Mouse (Mus musculus) heart, embryonic 13.5 days (tissue): ENCODE results near the gene Dhx37. TPM values are rescaled to one million over a fixed set of nuclear protein-coding genes. Genes with fewer than 3 reads are reported as not detected.

Experiments
- ATAC-seq: fragments of 200-750 bp; cut with Nextera tagmentation; 2 replicates; pipeline ENCODE4 v1.8.0; 2017; ENCODE audit warnings: moderate TSS enrichment; ENCODE audit not compliant: insufficient number of reproducible peaks, low FRiP score, low TSS enrichment; ENCODE audit errors: extremely low read depth
- H3K27ac ChIP-seq: fragments of 300-500 bp; sonication (generic); replicated peaks from 2 replicates; pipeline ENCODE4 v1.5.1; 2015; ENCODE audit warnings: moderate library complexity, mild to moderate bottlenecking, inconsistent platforms
- H3K27me3 ChIP-seq: fragments of 300-500 bp; sonication (generic); replicated peaks from 2 replicates; pipeline ENCODE4 v1.6.1; 2015; ENCODE audit warnings: mild to moderate bottlenecking, inconsistent platforms
- H3K36me3 ChIP-seq: fragments of 300-500 bp; sonication (generic); 2 replicates; pipeline ENCODE4 v1.6.1; 2015; ENCODE audit warnings: mild to moderate bottlenecking, inconsistent platforms
- H3K4me1 ChIP-seq: fragments of 300-500 bp; sonication (generic); 2 replicates; pipeline ENCODE4 v1.6.1; 2015; ENCODE audit warnings: inconsistent platforms
- H3K4me2 ChIP-seq: fragments of 300-500 bp; sonication (generic); 2 replicates; pipeline ENCODE4 v1.6.1; 2015; ENCODE audit warnings: inconsistent platforms, mild to moderate bottlenecking, moderate library complexity
- H3K4me3 ChIP-seq: fragments of 300-500 bp; sonication (generic); 2 replicates; pipeline ENCODE4 v1.5.1; 2015; ENCODE audit warnings: moderate library complexity, mild to moderate bottlenecking, inconsistent platforms
- H3K9ac ChIP-seq: fragments of 300-500 bp; sonication (generic); 2 replicates; pipeline ENCODE4 v1.6.1; 2015; ENCODE audit warnings: inconsistent platforms, mild to moderate bottlenecking, moderate library complexity
- H3K9me3 ChIP-seq: fragments of 300-500 bp; sonication (generic); 2 replicates; pipeline ENCODE4 v1.6.1; 2016; ENCODE audit warnings: inconsistent platforms
- WGBS: fragments of 180-500 bp; shearing (Covaris S2); methylation state at CpG from one replicate; pipeline ENCODE4 v1.1.7; 2015; ENCODE audit warnings: mixed read lengths; 5-methylcytosine and 5-hydroxymethylcytosine counted together
- microRNA-seq: library from miRNA; unstranded; fragments of <30 nt; microRNA quantifications from one replicate; pipeline ENCODE4, GENCODE M21; 2016
- polyA plus RNA-seq: library from polyadenylated mRNA; unstranded; fragments of >200 nt; fragmentation: Nextera tagmentation; extraction: Ambion mirVana; gene quantifications from 2 replicates; pipeline ENCODE4 v1.2.1, GENCODE M21; 2015

The Dhx37 gene
- polyA plus RNA-seq, 1 experiment from 2014 or later = 9.8 TPM

- ATAC-seq = no peak
- 0 out of 2 replicates have a peak, but pooled peaks cover 3% of the 10 kb centered on the region for H3K4me1 ChIP-seq
- no peaks in the 10 kb centered on the region for H3K27me3 ChIP-seq
- no peak overlapping the region for H3K27ac ChIP-seq
- H3K9me3 ChIP-seq = no peaks in the 10 kb centered on the region
- H3K4me2 ChIP-seq = no peak overlapping the region
- H3K36me3 ChIP-seq = no peaks in the 10 kb centered on the region
- no peak overlapping the region for H3K4me3 ChIP-seq
- no peak overlapping the region for H3K9ac ChIP-seq
- WGBS = 68% methylated on average over 7 of the region's 7 CpGs
These were observed 62.8 kb downstream of the Dhx37 start for GRCm38 (mm10) chr5:125370950-125371693.

- Histone ChIP-seq H3K4me2 (no peak overlapping the region), H3K36me3 (no peaks in the 10 kb centered on the region), H3K4me1 (peaks cover 15% of the 10 kb centered on the region), H3K27ac (no peak overlapping the region), H3K9me3 (no peaks in the 10 kb centered on the region), H3K9ac (no peak overlapping the region), H3K4me3 (no peak overlapping the region), H3K27me3 (no peaks in the 10 kb centered on the region)
- WGBS = under 1% methylated on average over 4 of the region's 4 CpGs
- ATAC-seq = no peak
These were observed 65.4 kb downstream of the Dhx37 start for GRCm38 (mm10) chr5:125368568-125368967.

- WGBS = 68% methylated on average over 5 of the region's 5 CpGs
- no peaks in the 10 kb centered on the region for H3K36me3 ChIP-seq
- H3K9me3 ChIP-seq = no peaks in the 10 kb centered on the region
- ATAC-seq = no peak
- no peak overlapping the region for H3K9ac ChIP-seq
- H3K4me2 ChIP-seq = no peak overlapping the region
- H3K27ac ChIP-seq = no peak overlapping the region
- H3K4me1 ChIP-seq = peaks cover 15% of the 10 kb centered on the region
- no peak overlapping the region for H3K4me3 ChIP-seq
- H3K27me3 ChIP-seq = no peaks in the 10 kb centered on the region
These were observed 65.8 kb downstream of the Dhx37 start for GRCm38 (mm10) chr5:125368156-125368555.

- WGBS = 62% methylated on average over 4 of the region's 4 CpGs
- Histone ChIP-seq H3K27ac (no peak overlapping the region), H3K4me2 (no peak overlapping the region), H3K4me1 (peaks cover 15% of the 10 kb centered on the region), H3K27me3 (no peaks in the 10 kb centered on the region), H3K36me3 (no peaks in the 10 kb centered on the region), H3K4me3 (no peak overlapping the region), H3K9ac (no peak overlapping the region), H3K9me3 (no peaks in the 10 kb centered on the region)
- no peak for ATAC-seq
These were observed 69.0 kb downstream of the Dhx37 start for GRCm38 (mm10) chr5:125364851-125365429.

- no peak overlapping the region for H3K4me3 ChIP-seq
- WGBS = 29% methylated on average over 7 of the region's 7 CpGs
- no peaks in the 10 kb centered on the region for H3K27me3 ChIP-seq
- H3K9ac ChIP-seq = no peak overlapping the region
- peaks cover 15% of the 10 kb centered on the region for H3K4me1 ChIP-seq
- H3K9me3 ChIP-seq = no peaks in the 10 kb centered on the region
- ATAC-seq = peak; percentile 68; the same call in 1 of the 2 replicates
- H3K27ac ChIP-seq = peak overlapping the region; percentile 41
- H3K4me2 ChIP-seq = no peak overlapping the region
- H3K36me3 ChIP-seq = no peaks in the 10 kb centered on the region
These were observed 70.0 kb downstream of the Dhx37 start for GRCm38 (mm10) chr5:125363894-125364293.

Small RNA genes within 50 kb of the gene (microRNA-seq; reads per million reads assigned to microRNA genes)
- not detected for gene Gm27551

Other genes starting within 250 kb of the Dhx37 start
- gene Scarb1, start 93.0 kb downstream of the Dhx37 start, polyA plus RNA-seq = 65.6 and 69.7 TPM in 2 replicates
- 0.68 and 0.70 TPM in 2 replicates for gene Gm10382, start 44.8 kb downstream of the Dhx37 start, polyA plus RNA-seq
- gene Ubc, start 43.9 kb downstream of the Dhx37 start, polyA plus RNA-seq = 819 and 833 TPM in 2 replicates
- gene Bri3bp, start 7.4 kb upstream of the Dhx37 start, polyA plus RNA-seq = 35.8 and 42.0 TPM in 2 replicates
- 13.0 and 15.3 TPM in 2 replicates for gene Aacs, start 41.7 kb upstream of the Dhx37 start, polyA plus RNA-seq
- gene Tmem132b, start 97.7 kb upstream of the Dhx37 start, polyA plus RNA-seq = 0.01 and 0.03 TPM in 2 replicates